Mouse (Mus musculus) neural tube, embryonic 12.5 days (tissue): ENCODE data around the gene Polr3b. TPM values are rescaled to one million over a fixed set of nuclear protein-coding genes. Genes with fewer than 3 reads are reported as not detected.

Source experiments
- ATAC-seq: fragments of 200-750 bp; cut with Nextera tagmentation; 2 replicates; pipeline ENCODE4 v1.8.0; 2017; ENCODE audit warnings: low read depth, mild to moderate bottlenecking, moderate TSS enrichment, moderate library complexity; ENCODE audit not compliant: low FRiP score
- H3K27ac ChIP-seq: fragments of 300-500 bp; sonication (generic); 2 replicates; pipeline ENCODE4 v1.5.1; 2016
- H3K27me3 ChIP-seq: fragments of 300-500 bp; sonication (generic); replicated peaks from 2 replicates; pipeline ENCODE4 v1.6.1; 2016; ENCODE audit warnings: mild to moderate bottlenecking
- H3K36me3 ChIP-seq: fragments of 300-500 bp; sonication (generic); 2 replicates; pipeline ENCODE4 v1.6.1; 2016; ENCODE audit warnings: mild to moderate bottlenecking
- H3K4me1 ChIP-seq: fragments of 300-500 bp; sonication (generic); 2 replicates; pipeline ENCODE4 v1.6.1; 2016
- H3K4me2 ChIP-seq: fragments of 300-500 bp; sonication (generic); replicated peaks from 2 replicates; pipeline ENCODE4 v1.6.1; 2016; ENCODE audit warnings: mild to moderate bottlenecking
- H3K4me3 ChIP-seq: fragments of 300-500 bp; sonication (generic); 2 replicates; pipeline ENCODE4 v1.5.1; 2016
- H3K9ac ChIP-seq: fragments of 300-500 bp; sonication (generic); 2 replicates; pipeline ENCODE4 v1.6.1; 2016; ENCODE audit warnings: mild to moderate bottlenecking
- H3K9me3 ChIP-seq: fragments of 300-500 bp; sonication (generic); 2 replicates; pipeline ENCODE4 v1.6.1; 2016; ENCODE audit warnings: mild to moderate bottlenecking
- WGBS: fragments of 180-500 bp; shearing (Covaris S2); methylation state at CpG from one replicate; pipeline ENCODE4 v1.1.7; 2016; 5-methylcytosine and 5-hydroxymethylcytosine counted together
- polyA plus RNA-seq: library from polyadenylated mRNA; unstranded; fragments of >200 nt; fragmentation: Nextera tagmentation; extraction: Ambion mirVana; gene quantifications from 2 replicates; pipeline ENCODE4 v1.2.1, GENCODE M21; 2016

Polr3b gene
- polyA plus RNA-seq, 1 experiment from 2014 or later: 19.8 TPM

GRCm38 (mm10) chr10:84686122-84686497 is 64.0 kb downstream of the Polr3b start:
- H3K4me1 ChIP-seq: peaks cover 35% of the 10 kb centered on the region
- no peaks in the 10 kb centered on the region for H3K9me3 ChIP-seq
- H3K36me3 ChIP-seq: peaks cover 6% of the 10 kb centered on the region; the same call in 1 of the 2 replicates
- H3K27me3 ChIP-seq: no peaks in the 10 kb centered on the region
- H3K4me2 ChIP-seq: peak overlapping the region; percentile 26; the same call in 1 of the 2 replicates
- 0 out of 2 replicates have a peak overlapping the region, but pooled peaks have one; percentile 28 for H3K27ac ChIP-seq
- WGBS: 10% methylated on average over 9 of the region's 9 CpGs
- no peak overlapping the region for H3K9ac ChIP-seq
- H3K4me3 ChIP-seq: no peak overlapping the region
- ATAC-seq: peak; percentile 62; the same call in 1 of the 2 replicates

DNA sequence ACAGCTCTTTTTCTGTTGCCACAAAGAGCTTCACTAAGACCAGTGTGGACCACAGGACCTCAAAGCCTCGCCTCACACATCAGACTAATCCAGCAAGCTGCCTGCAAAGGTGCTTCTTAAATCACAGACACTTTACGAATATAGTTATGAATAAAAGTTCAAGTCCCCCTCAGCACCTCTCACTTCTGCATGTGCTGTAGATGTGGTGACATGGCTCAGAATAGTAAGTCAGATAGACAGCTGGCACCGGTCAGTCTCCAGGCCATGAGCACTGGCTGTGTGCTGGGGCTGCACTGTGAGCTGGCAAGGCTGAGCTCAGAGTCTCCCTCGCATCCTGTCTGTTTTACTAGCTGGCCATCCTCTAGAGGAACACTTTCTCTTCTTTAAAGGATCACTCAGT is 64.6 kb downstream of the Polr3b start:
- H3K4me2 ChIP-seq: 0 out of 2 replicates have a peak overlapping the region, but pooled peaks have one; percentile 26

DNA sequence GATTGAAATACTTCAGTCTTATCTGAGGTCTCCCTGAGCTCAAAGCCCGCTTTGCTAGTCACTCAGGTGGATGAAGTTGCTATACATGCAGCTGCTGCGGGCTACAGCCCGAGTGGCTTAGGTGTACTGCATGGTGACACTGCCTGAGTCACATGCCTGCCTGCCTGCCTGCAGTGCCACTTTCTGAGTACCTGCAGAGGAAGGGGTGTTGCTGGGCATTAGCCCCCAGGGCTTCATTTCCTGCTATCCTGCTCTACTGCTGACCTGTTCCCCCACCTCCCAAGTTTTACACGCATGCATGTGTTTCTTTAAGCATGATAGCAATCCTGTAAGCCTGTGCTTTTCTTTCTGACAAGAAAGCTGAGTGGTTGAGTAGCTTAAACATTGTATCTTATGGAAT is 65.6 kb downstream of the Polr3b start:
- Histone ChIP-seq H3K9me3 (no peaks in the 10 kb centered on the region), H3K27ac (no peak overlapping the region), H3K9ac (no peak overlapping the region), H3K27me3 (no peaks in the 10 kb centered on the region), H3K4me1 (peaks cover 41% of the 10 kb centered on the region), H3K4me2 (no peak overlapping the region), H3K4me3 (no peak overlapping the region), H3K36me3 (peaks cover 3% of the 10 kb centered on the region; the same call in 1 of the 2 replicates)
- WGBS: 88% methylated on average over 4 of the region's 4 CpGs
- no peak for ATAC-seq

More for the DNA sequence above, 64.6 kb downstream of the Polr3b start:
- no peak overlapping the region for H3K9ac ChIP-seq
- H3K9me3 ChIP-seq: no peaks in the 10 kb centered on the region
- no peak overlapping the region for H3K27ac ChIP-seq
- H3K27me3 ChIP-seq: no peaks in the 10 kb centered on the region
- no peak overlapping the region for H3K4me3 ChIP-seq
- WGBS: 50% methylated on average over 4 of the region's 4 CpGs
- ATAC-seq: no peak
- H3K36me3 ChIP-seq: peaks cover 3% of the 10 kb centered on the region; the same call in 1 of the 2 replicates
- H3K4me1 ChIP-seq: peaks cover 36% of the 10 kb centered on the region

GRCm38 (mm10) chr10:84689846-84690245 is 67.8 kb downstream of the Polr3b start:
- no peak overlapping the region for H3K4me3 ChIP-seq
- no peaks in the 10 kb centered on the region for H3K9me3 ChIP-seq
- no peaks in the 10 kb centered on the region for H3K27me3 ChIP-seq
- peaks cover 47% of the 10 kb centered on the region for H3K4me1 ChIP-seq
- WGBS: 53% methylated on average over 3 of the region's 3 CpGs
- H3K36me3 ChIP-seq: no peaks in the 10 kb centered on the region
- no peak for ATAC-seq
- no peak overlapping the region for H3K4me2 ChIP-seq
- H3K27ac ChIP-seq: no peak overlapping the region
- H3K9ac ChIP-seq: no peak overlapping the region

DNA sequence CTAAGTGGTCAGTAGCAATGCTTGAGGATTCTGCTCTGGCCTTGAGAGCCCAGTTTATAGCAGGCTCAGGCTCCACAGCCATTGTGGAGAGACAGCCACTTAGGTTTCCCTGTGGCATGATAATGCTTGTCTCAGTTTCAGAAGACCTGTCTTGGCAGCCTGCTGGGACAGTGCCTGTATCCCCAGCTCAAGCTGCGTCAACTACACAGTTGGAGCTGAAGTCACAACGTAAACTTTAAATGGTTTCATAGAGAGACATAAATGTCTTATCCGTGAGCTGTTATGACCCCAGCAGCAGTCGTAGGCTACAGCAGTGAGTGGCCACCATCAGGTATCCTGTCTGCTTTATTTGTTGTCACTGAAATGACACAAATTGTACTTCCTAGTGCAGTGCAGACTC is 68.7 kb downstream of the Polr3b start:
- Histone ChIP-seq H3K9me3 (no peaks in the 10 kb centered on the region), H3K4me3 (no peak overlapping the region), H3K36me3 (no peaks in the 10 kb centered on the region), H3K27ac (no peak overlapping the region), H3K9ac (no peak overlapping the region), H3K4me1 (peaks cover 38% of the 10 kb centered on the region), H3K27me3 (no peaks in the 10 kb centered on the region), H3K4me2 (no peak overlapping the region)
- WGBS: 49% methylated on average over 4 of the region's 4 CpGs
- no peak for ATAC-seq

DNA sequence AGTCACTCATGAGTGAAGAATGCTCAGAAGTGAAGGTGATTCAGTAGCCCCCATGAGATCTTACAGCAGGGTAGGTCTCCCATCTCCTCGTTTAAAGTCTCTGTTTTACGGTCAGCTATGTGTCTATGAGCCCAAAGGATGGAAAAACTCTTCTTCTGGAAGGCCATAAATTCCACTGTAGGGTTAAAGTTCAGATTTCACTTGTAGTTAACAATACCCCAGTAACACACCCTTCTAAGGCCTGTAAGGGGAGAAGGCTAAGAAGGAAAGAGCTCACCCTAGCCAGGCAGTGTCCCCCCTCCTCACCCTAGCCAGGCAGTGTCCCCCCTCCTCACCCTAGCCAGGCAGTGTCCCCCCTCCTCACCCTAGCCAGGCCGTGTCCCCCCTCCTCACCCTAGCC is 69.6 kb downstream of the Polr3b start:
- Histone ChIP-seq H3K27me3 (no peaks in the 10 kb centered on the region), H3K9me3 (no peaks in the 10 kb centered on the region), H3K4me2 (no peak overlapping the region), H3K36me3 (no peaks in the 10 kb centered on the region), H3K27ac (no peak overlapping the region), H3K4me1 (peaks cover 30% of the 10 kb centered on the region), H3K4me3 (no peak overlapping the region), H3K9ac (no peak overlapping the region)
- ATAC-seq: no peak
- 15% methylated on average over 3 of the region's 3 CpGs for WGBS

DNA sequence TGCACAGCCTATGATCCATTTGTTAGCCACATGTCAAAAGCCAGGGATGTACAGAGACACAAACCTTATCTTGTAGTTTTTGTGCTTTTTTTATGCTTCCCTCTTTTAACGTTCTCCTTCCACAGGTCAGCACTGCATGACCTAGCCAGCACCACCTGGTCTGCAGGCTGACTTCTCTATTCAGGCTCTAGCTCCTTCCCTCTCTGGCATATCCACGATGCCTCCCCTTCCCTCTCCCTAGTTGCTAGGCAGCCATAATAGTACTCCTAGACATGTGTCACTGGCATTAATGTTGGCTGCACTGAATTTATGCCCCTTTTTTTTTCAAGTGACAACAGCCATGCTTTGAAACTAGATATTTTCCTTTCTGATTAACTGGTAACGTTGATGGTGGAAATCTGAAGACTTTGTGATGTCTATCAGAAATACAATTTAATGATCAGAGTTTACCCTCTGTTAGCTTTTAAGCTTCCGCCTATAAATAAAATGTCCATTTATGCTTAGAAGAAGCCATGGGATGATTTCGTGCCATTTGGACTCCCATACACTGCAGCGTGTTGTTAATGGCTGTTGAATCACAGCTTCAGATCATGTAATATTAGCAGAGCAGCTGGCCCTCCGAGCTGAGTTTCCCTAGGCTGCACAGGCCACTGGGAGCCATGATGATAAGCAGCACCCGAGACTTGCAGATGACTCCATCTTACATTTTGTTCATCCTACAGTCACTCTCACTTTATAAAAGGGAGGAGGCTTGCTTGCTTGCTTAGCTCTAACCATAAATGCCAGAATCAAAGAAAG is 71.9 kb downstream of the Polr3b start:
- Histone ChIP-seq H3K9me3 (no peaks in the 10 kb centered on the region), H3K4me2 (no peak overlapping the region; the same call in 1 of the 2 replicates), H3K27ac (no peak overlapping the region), H3K4me3 (no peak overlapping the region), H3K9ac (no peak overlapping the region), H3K36me3 (peaks cover 15% of the 10 kb centered on the region; the same call in 1 of the 2 replicates), H3K4me1 (peaks cover 27% of the 10 kb centered on the region), H3K27me3 (no peaks in the 10 kb centered on the region)
- peak; percentile 92 for ATAC-seq
- 33% methylated on average over 8 of the region's 8 CpGs for WGBS

- no peak for ATAC-seq
- peaks cover 40% of the 10 kb centered on the region; the same call in 1 of the 2 replicates for H3K36me3 ChIP-seq
- no peaks in the 10 kb centered on the region for H3K9me3 ChIP-seq
- WGBS: 90% methylated on average over 13 of the region's 13 CpGs
- no peaks in the 10 kb centered on the region for H3K4me1 ChIP-seq
- H3K27me3 ChIP-seq: no peaks in the 10 kb centered on the region
- H3K27ac ChIP-seq: no peak overlapping the region
- H3K4me3 ChIP-seq: no peak overlapping the region
- H3K4me2 ChIP-seq: no peak overlapping the region
- H3K9ac ChIP-seq: no peak overlapping the region
These were observed 78.3 kb downstream of the Polr3b start for GRCm38 (mm10) chr10:84700236-84700987.

GRCm38 (mm10) chr10:84701110-84701509 is 79.0 kb downstream of the Polr3b start:
- peaks cover 40% of the 10 kb centered on the region; the same call in 1 of the 2 replicates for H3K36me3 ChIP-seq
- no peaks in the 10 kb centered on the region for H3K9me3 ChIP-seq
- no peak overlapping the region for H3K9ac ChIP-seq
- no peaks in the 10 kb centered on the region for H3K27me3 ChIP-seq
- peaks cover 3% of the 10 kb centered on the region; the same call in 1 of the 2 replicates for H3K4me1 ChIP-seq
- WGBS: 81% methylated on average over 8 of the region's 8 CpGs
- H3K4me3 ChIP-seq: no peak overlapping the region
- H3K27ac ChIP-seq: no peak overlapping the region
- H3K4me2 ChIP-seq: no peak overlapping the region
- ATAC-seq: no peak

GRCm38 (mm10) chr10:84702115-84702514 is 80.0 kb downstream of the Polr3b start:
- WGBS: 92% methylated on average over 1 of the region's 1 CpGs
- Histone ChIP-seq H3K9me3 (no peaks in the 10 kb centered on the region), H3K9ac (no peak overlapping the region), H3K4me1 (peaks cover 8% of the 10 kb centered on the region), H3K36me3 (peaks cover 39% of the 10 kb centered on the region; the same call in 1 of the 2 replicates), H3K4me3 (no peak overlapping the region), H3K4me2 (no peak overlapping the region), H3K27me3 (no peaks in the 10 kb centered on the region), H3K27ac (no peak overlapping the region)
- ATAC-seq: no peak

- WGBS: 91% methylated on average over 1 of the region's 1 CpGs
- Histone ChIP-seq H3K9me3 (no peaks in the 10 kb centered on the region), H3K27ac (no peak overlapping the region)
These were observed 82.5 kb downstream of the Polr3b start for GRCm38 (mm10) chr10:84704594-84704993.

DNA sequence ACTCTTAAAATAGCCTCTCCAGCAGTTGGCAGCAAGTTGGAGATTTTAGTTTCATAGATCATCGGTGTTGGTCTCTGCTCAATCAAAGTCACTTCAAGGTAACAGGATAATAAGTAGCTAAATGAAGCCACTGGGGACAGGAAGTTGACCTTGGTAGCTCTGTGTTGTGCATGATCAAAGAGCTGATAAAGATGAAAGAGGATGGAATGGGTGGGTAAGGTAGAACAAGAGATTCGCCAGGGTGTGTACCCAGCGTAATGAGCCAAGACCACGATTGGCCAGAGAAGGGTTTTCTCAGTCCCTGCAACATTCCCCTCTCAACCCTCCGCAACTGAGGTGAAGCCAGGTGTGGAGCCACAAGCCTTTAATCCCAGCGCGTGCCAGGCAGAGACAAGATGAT is 83.1 kb downstream of the Polr3b start:
- H3K36me3 ChIP-seq: peaks cover 14% of the 10 kb centered on the region; the same call in 1 of the 2 replicates
- WGBS: 93% methylated on average over 7 of the region's 7 CpGs
- no peaks in the 10 kb centered on the region for H3K9me3 ChIP-seq
- no peak overlapping the region for H3K4me3 ChIP-seq
- no peaks in the 10 kb centered on the region for H3K27me3 ChIP-seq
- ATAC-seq: no peak
- H3K4me1 ChIP-seq: peaks cover 33% of the 10 kb centered on the region
- H3K27ac ChIP-seq: no peak overlapping the region
- H3K9ac ChIP-seq: no peak overlapping the region
- H3K4me2 ChIP-seq: no peak overlapping the region

More at GRCm38 (mm10) chr10:84704594-84704993, 82.5 kb downstream of the Polr3b start:
- Histone ChIP-seq H3K27me3 (no peaks in the 10 kb centered on the region), H3K4me3 (no peak overlapping the region), H3K9ac (no peak overlapping the region), H3K36me3 (peaks cover 19% of the 10 kb centered on the region; the same call in 1 of the 2 replicates), H3K4me1 (peaks cover 26% of the 10 kb centered on the region), H3K4me2 (no peak overlapping the region)
- no peak for ATAC-seq
